Mouse (Mus musculus) G1E (cell line): ENCODE measurements around the gene Shroom2.

Experiments used
- CTCF ChIP-seq: IDR thresholded peaks from 2 replicates; pipeline ENCODE4 v1.5.1; 2012; ENCODE audit warnings: low read depth, low read length, inconsistent platforms, mixed read lengths
- GATA1 ChIP-seq: IDR thresholded peaks from 2 replicates; pipeline ENCODE4 v1.6.1; 2012; ENCODE audit warnings: borderline replicate concordance, low read length, inconsistent platforms, mixed read lengths

DNA sequence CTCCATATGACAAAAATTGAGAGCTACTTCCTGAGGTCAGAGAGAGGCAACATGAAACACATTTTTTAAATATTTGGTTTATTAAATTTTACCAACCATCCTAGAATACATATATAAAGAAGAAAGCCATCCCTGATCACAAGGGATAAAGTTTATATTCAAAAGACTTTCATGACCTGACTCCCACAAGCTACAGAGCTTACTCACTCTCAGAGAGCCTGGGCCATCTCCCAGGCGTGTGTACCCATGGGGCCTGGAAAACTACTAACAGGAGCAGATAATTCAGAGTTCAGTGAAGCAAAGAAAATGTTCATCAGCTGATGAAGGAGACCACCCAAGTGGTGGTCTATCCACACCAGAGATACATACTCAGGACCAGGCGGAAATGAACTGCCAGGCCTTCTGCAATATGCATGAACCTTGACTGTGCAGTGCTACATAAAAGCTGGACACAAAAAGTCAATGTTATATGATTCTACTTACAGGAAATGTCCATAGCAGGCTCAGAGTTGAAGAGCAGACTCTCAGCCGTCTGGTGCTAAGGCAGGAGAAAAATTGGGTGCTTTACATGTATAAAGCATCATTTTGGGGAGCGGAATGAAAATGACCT, 30.4 kb downstream of the Shroom2 start:
- TF ChIP-seq CTCF (no peak), GATA1 (no peak)
